Mouse (Mus musculus): ENCODE results near the gene Xpo1.
"Not testable (repeated sequence)": the region's sequence is repeated elsewhere in the genome, so short reads cannot be mapped to it uniquely, and the experiment has no call there.

DNA sequence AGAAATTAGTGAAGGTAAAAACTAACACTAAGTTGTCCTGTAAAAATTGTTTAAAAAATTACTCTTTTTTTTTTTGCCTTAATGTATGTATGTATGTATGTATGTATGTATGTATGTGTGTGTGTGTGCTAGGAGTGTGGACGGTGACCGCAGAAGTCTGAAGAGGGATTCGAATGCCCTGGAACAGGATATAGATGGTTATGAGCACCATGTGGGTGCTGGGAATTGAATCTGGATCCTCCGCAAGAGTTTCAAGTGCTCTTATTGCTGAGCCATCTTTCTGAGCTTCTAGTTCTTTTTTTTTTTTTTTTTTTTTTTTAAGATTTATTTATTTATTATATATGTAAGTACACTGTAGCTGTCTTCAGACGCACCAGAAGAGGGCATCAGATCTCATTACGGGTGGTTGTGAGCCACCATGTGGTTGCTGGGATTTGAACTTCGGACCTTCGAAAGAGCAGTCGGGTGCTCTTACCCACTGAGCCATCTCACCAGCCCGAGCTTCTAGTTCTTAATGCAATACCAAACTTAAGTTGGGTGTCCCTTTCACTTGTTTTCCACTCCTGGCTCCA is 49.3 kb downstream of the Xpo1 start:
- not testable (repeated sequence) for TF ChIP-seq CTCF (IDR thresholded peaks at IDR 0.05; ENCODE audit: control insufficient read depth, insufficient read depth, low read length); POLR2A (IDR thresholded peaks at IDR 0.05; ENCODE audit: borderline replicate concordance, control insufficient read depth, low read depth, low read length)

Data from bone marrow, adult 2 months (tissue).